Mouse (Mus musculus) CD4-positive helper T cell, adult 2 months (primary cell): ENCODE results near the gene Creld1.

Experiments used
- DNase-seq: peaks from one replicate; pipeline ENCODE4 v3.0.0-alpha.2; 2012; ENCODE audit warnings: low read depth, missing footprints, low spot score

Gene Creld1

GRCm38 (mm10) chr6:113483100-113483615 is at the start of gene Creld1:
Gene Creld1, plus strand, starts transcription at chr6:113483297.
- peak; percentile 96 for DNase-seq

- no peak for DNase-seq
Measured at GRCm38 (mm10) chr6:113433661-113434060, 49.4 kb upstream of the Creld1 start.

GRCm38 (mm10) chr6:113434691-113435090 is 48.4 kb upstream of the Creld1 start:
- DNase-seq: no peak

- no peak for DNase-seq
Measured at GRCm38 (mm10) chr6:113435664-113436205, 47.4 kb upstream of the Creld1 start, which contains the start of gene Cidec. Gene Cidec, minus strand, starts transcription at chr6:113435760.

GRCm38 (mm10) chr6:113437135-113437534 is 46.0 kb upstream of the Creld1 start:
- DNase-seq: no peak

- DNase-seq: no peak
Measured at GRCm38 (mm10) chr6:113438721-113439430, 44.2 kb upstream of the Creld1 start.

GRCm38 (mm10) chr6:113440686-113441085 is 42.4 kb upstream of the Creld1 start:
- no peak for DNase-seq

GRCm38 (mm10) chr6:113441147-113441680 is 41.9 kb upstream of the Creld1 start:
- peak; percentile 82 for DNase-seq

GRCm38 (mm10) chr6:113442087-113442441 is 41.0 kb upstream of the Creld1 start:
- DNase-seq: no peak

GRCm38 (mm10) chr6:113442442-113443090 is 40.5 kb upstream of the Creld1 start, which contains the start of gene Jagn1:
Gene Jagn1, plus strand, starts transcription at chr6:113442569.
- DNase-seq: peak; percentile 91

GRCm38 (mm10) chr6:113443091-113443490 is 40.0 kb upstream of the Creld1 start:
- peak; percentile 51 for DNase-seq

- DNase-seq: no peak
Measured at GRCm38 (mm10) chr6:113444207-113444965, 38.7 kb upstream of the Creld1 start.

GRCm38 (mm10) chr6:113447639-113448038 is 35.5 kb upstream of the Creld1 start:
- DNase-seq: no peak

GRCm38 (mm10) chr6:113451839-113452238 is 31.3 kb upstream of the Creld1 start:
- no peak for DNase-seq

GRCm38 (mm10) chr6:113455007-113455406 is 28.1 kb upstream of the Creld1 start:
- DNase-seq: no peak

- peak; percentile 13 for DNase-seq
Measured at GRCm38 (mm10) chr6:113457952-113458534, 25.1 kb upstream of the Creld1 start, which contains the start of gene Il17re. Gene Il17re, plus strand, starts transcription at chr6:113458484.

GRCm38 (mm10) chr6:113458635-113459034 is 24.5 kb upstream of the Creld1 start:
- no peak for DNase-seq

- no peak for DNase-seq
Measured at GRCm38 (mm10) chr6:113464040-113464439, 19.1 kb upstream of the Creld1 start.

- no peak for DNase-seq
Measured at GRCm38 (mm10) chr6:113465602-113466001, 17.5 kb upstream of the Creld1 start.

GRCm38 (mm10) chr6:113468512-113468911 is 14.6 kb upstream of the Creld1 start:
- DNase-seq: no peak

- peak; percentile 77 for DNase-seq
Measured at GRCm38 (mm10) chr6:113469021-113469420, 14.1 kb upstream of the Creld1 start.
